Mouse (Mus musculus) embryonic facial prominence, embryonic 11.5 days (tissue): Measurements from ENCODE around the gene Ror1. TPM values are rescaled to one million over a fixed set of nuclear protein-coding genes. Genes with fewer than 3 reads are reported as not detected.

Experiments
- ATAC-seq: fragments of 200-750 bp; cut with Nextera tagmentation; replicated peaks from 2 replicates; pipeline ENCODE4 v1.8.0; 2017; ENCODE audit warnings: low read depth; ENCODE audit not compliant: insufficient number of reproducible peaks, low FRiP score, low TSS enrichment
- DNase-seq: peaks from one replicate; pipeline ENCODE4 v3.0.0-alpha.2; 2015; ENCODE audit warnings: low spot score
- H3K27ac ChIP-seq: fragments of 300-500 bp; sonication (generic); replicated peaks from 2 replicates; pipeline ENCODE4 v1.5.1; 2014; ENCODE audit warnings: mild to moderate bottlenecking, low read depth, low read length, control low read depth
- H3K27me3 ChIP-seq: fragments of 300-500 bp; sonication (generic); 2 replicates; pipeline ENCODE4 v1.6.1; 2014; ENCODE audit warnings: mild to moderate bottlenecking, low read length, moderate library complexity, mixed read lengths; ENCODE audit not compliant: control insufficient read depth, insufficient read depth
- H3K36me3 ChIP-seq: fragments of 300-500 bp; sonication (generic); replicated peaks from 2 replicates; pipeline ENCODE4 v1.6.1; 2014; ENCODE audit warnings: low read depth, mild to moderate bottlenecking, low read length, moderate library complexity, mixed read lengths; ENCODE audit not compliant: control insufficient read depth, insufficient read depth
- H3K4me1 ChIP-seq: fragments of 300-500 bp; sonication (generic); 2 replicates; pipeline ENCODE4 v1.6.1; 2014; ENCODE audit warnings: low read length, mixed read lengths; ENCODE audit not compliant: control insufficient read depth, insufficient read depth
- H3K4me2 ChIP-seq: fragments of 300-500 bp; sonication (generic); 2 replicates; pipeline ENCODE4 v1.6.1; 2014; ENCODE audit warnings: low read depth, mild to moderate bottlenecking, control low read depth, low read length, moderate library complexity
- H3K4me3 ChIP-seq: fragments of 300-500 bp; sonication (generic); 2 replicates; pipeline ENCODE4 v1.5.1; 2014; ENCODE audit warnings: low read depth, low read length, control low read depth
- H3K9ac ChIP-seq: fragments of 300-500 bp; sonication (generic); replicated peaks from 2 replicates; pipeline ENCODE4 v1.6.1; 2014; ENCODE audit warnings: mild to moderate bottlenecking, control low read depth, low read length
- H3K9me3 ChIP-seq: fragments of 300-500 bp; sonication (generic); replicated peaks from 2 replicates; pipeline ENCODE4 v1.6.1; 2016; ENCODE audit warnings: mild to moderate bottlenecking, low read length, inconsistent platforms, mixed read lengths; ENCODE audit not compliant: control insufficient read depth
- WGBS: fragments of 180-500 bp; shearing (Covaris S2); extraction: QIAGEN DNeasy Blood & Tissue Kit; methylation state at CpG from one replicate; pipeline ENCODE4 v1.1.7; 2014; 5-methylcytosine and 5-hydroxymethylcytosine counted together
- polyA plus RNA-seq: library from polyadenylated mRNA; unstranded; fragments of >200 nt; fragmentation: Nextera tagmentation; extraction: Ambion mirVana; gene quantifications from 2 replicates; pipeline ENCODE4 v1.2.1, GENCODE M21; 2014

Ror1 gene
- polyA plus RNA-seq, 1 experiment from 2014 or later = 17.3 TPM

DNA sequence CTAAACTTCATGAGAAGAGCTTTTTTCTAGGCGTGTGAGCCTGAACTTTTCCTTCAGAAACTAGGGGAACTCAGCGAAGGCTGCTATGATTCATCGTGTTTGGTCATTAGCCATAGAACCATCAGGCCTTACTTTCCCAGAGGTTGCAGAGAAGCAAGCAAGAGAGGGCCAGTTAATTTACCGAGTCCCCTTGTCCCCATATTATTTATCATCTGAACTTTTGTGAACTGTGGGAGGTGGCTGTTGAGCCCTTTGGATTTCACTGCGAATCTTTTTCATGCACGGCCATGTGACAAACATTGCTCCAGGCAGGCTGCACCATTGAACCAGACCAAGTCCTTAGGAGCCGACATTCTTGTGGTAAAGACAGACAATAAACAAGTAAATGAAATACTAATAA lies 152.2 kb downstream of the Ror1 start:
- no peak for DNase-seq
- Histone ChIP-seq H3K9me3 (no peaks in the 10 kb centered on the region), H3K4me2 (no peak overlapping the region), H3K9ac (no peak overlapping the region), H3K27ac (no peak overlapping the region), H3K4me3 (no peak overlapping the region), H3K36me3 (no peaks in the 10 kb centered on the region), H3K27me3 (no peaks in the 10 kb centered on the region), H3K4me1 (no peaks in the 10 kb centered on the region)
- 68% methylated on average over 7 of the region's 7 CpGs for WGBS
- ATAC-seq = no peak

DNA sequence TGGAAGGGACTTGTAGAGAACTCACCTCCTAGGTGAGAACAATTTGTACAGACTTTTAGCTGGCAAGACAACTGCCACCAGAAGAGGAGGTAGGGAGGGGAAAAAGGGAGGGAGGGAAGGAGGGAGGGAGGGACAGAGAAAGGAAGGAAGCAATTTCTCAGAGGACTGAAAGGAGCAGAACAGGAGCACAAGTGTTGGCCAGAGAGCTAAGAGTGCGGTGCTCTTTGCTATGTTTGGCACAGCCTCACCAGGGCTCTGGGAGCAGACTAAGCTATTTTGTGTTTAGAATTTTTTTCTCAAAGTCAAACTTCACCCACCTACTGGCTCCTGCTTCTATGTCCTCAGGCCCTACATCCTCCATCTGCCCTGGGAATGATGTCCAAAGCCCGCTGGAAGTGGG lies 152.7 kb downstream of the Ror1 start:
- Histone ChIP-seq H3K9me3 (no peaks in the 10 kb centered on the region), H3K9ac (no peak overlapping the region), H3K36me3 (no peaks in the 10 kb centered on the region), H3K27ac (no peak overlapping the region), H3K4me1 (no peaks in the 10 kb centered on the region), H3K4me2 (no peak overlapping the region), H3K27me3 (no peaks in the 10 kb centered on the region), H3K4me3 (no peak overlapping the region)
- WGBS = 74% methylated on average over 2 of the region's 2 CpGs
- DNase-seq = no peak
- ATAC-seq = no peak

DNA sequence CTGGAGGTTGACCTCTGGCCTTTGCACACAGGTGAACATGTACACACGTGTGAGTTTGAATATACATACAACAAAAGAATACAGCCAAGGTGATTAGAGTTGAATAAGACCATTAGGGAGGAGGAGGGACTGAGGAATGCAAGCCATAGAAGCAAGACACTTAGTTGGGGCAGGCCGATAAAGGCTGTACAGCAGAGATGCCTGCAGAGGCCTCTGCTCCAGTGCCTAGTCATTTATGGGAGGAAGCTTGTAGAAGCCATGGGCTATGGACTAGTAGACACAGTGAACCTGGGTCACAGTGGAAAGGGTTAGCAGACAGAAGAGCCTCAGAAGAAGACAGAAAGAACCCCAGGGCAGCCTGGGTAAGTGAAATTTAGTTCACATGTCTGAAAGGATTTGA lies 155.7 kb downstream of the Ror1 start:
- Histone ChIP-seq H3K4me3 (no peak overlapping the region), H3K4me1 (peaks cover 2% of the 10 kb centered on the region; the same call in 1 of the 2 replicates), H3K27me3 (no peaks in the 10 kb centered on the region), H3K9ac (no peak overlapping the region), H3K27ac (no peak overlapping the region), H3K9me3 (no peaks in the 10 kb centered on the region), H3K36me3 (no peaks in the 10 kb centered on the region), H3K4me2 (no peak overlapping the region)
- 86% methylated on average over 2 of the region's 2 CpGs for WGBS
- DNase-seq (no peak), ATAC-seq (no peak)

DNA sequence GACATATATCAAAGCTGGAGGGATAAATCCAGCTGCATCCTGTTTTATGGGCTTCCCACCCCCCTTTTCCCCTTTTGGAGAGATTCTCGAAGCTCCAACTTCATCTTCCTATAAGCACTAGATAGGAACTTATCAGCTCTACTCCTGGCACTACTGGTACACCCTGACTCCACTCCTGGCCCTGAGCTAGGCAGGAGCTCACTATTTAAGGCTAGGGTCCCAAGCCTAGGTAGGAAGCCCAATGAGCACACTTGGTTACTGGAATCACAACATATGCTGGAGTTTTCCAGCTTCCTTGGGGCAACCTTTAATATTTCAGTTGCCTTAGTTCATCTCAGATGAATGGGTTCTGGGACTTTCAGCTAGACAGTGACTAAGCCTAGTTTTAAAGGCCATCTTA lies 156.5 kb downstream of the Ror1 start:
- H3K27ac ChIP-seq = no peak overlapping the region
- H3K27me3 ChIP-seq = no peaks in the 10 kb centered on the region
- peaks cover 2% of the 10 kb centered on the region; the same call in 1 of the 2 replicates for H3K4me1 ChIP-seq
- DNase-seq = no peak
- H3K36me3 ChIP-seq = no peaks in the 10 kb centered on the region
- H3K9me3 ChIP-seq = no peaks in the 10 kb centered on the region
- H3K9ac ChIP-seq = no peak overlapping the region
- 48% methylated on average over 1 of the region's 1 CpGs for WGBS
- H3K4me3 ChIP-seq = no peak overlapping the region
- ATAC-seq = no peak
- no peak overlapping the region for H3K4me2 ChIP-seq

DNA sequence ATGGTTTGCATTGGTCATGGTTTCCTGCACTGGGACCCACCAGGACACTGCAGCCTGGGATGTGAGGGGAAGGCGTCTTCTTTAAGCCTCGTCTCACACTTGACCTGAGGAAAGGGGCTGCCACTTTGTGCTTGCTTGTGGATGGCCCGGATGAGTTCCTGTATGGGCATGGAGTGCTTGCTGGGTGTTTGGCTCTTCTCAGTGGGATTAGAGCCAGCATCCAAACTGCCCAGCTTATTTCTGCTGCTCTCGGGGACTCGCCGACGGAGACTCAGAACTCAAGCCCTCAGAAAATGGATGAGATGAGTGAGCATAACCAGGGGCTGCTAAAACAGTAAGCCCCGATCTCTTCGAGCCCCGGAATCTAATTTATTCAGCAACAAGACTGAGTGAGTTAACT lies 157.1 kb downstream of the Ror1 start:
- Histone ChIP-seq H3K9me3 (no peaks in the 10 kb centered on the region), H3K4me1 (peaks cover 2% of the 10 kb centered on the region; the same call in 1 of the 2 replicates), H3K9ac (no peak overlapping the region), H3K36me3 (no peaks in the 10 kb centered on the region), H3K27ac (no peak overlapping the region; the same call in 1 of the 2 replicates), H3K4me2 (no peak overlapping the region), H3K4me3 (no peak overlapping the region), H3K27me3 (no peaks in the 10 kb centered on the region)
- 64% methylated on average over 10 of the region's 10 CpGs for WGBS
- DNase-seq = no peak
- no peak for ATAC-seq

DNA sequence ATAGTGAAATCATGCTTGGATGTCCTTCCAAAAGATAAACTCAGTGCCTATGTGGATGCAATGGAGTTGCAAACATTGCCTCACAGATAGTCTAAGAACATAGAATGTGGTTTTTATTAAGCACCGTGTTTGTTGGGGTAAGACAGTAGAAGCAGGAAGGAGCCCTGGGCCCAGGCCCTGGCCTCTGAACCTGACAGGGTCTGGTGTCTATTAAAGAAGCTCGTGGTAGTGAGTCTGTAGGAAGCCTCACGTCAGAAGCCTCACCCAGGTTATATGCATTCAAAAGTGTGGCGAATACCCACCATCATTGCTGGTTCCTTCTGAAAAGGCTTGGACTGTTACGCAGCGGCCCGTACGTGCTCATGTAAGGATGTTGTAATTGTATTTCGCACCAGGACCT lies 157.8 kb downstream of the Ror1 start:
- DNase-seq = peak; percentile 59
- H3K27ac ChIP-seq = no peak overlapping the region

DNA sequence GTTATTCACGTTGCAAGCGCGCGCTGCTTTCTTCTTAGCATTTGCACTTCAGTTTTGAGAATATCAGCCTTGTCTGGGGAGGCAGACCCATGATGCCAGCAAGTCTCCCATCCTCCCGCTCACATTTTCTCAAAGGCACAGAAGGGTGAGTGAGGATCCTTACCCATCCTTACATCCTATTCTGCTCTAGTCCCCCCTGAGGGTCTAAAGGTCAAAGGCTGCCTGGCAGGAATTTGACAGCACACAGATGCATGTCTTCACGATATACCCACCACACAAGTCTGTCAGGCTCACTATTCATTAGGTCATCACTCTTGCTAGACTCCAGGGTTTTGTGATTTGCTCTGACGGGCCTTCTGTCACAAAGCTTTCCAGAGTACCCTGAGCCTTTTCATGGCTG lies 158.2 kb downstream of the Ror1 start:
- H3K4me3 ChIP-seq = no peak overlapping the region
- H3K27ac ChIP-seq = no peak overlapping the region
- no peaks in the 10 kb centered on the region for H3K36me3 ChIP-seq
- no peak for DNase-seq
- peaks cover 2% of the 10 kb centered on the region; the same call in 1 of the 2 replicates for H3K4me1 ChIP-seq
- no peak for ATAC-seq
- H3K9me3 ChIP-seq = no peaks in the 10 kb centered on the region
- no peak overlapping the region for H3K4me2 ChIP-seq
- H3K9ac ChIP-seq = no peak overlapping the region
- H3K27me3 ChIP-seq = no peaks in the 10 kb centered on the region
- 37% methylated on average over 7 of the region's 7 CpGs for WGBS

More for the DNA sequence above, 157.8 kb downstream of the Ror1 start:
- H3K36me3 ChIP-seq = no peaks in the 10 kb centered on the region
- no peak overlapping the region for H3K4me3 ChIP-seq
- no peak for ATAC-seq
- no peak overlapping the region for H3K9ac ChIP-seq
- H3K27me3 ChIP-seq = no peaks in the 10 kb centered on the region
- no peaks in the 10 kb centered on the region for H3K9me3 ChIP-seq
- H3K4me1 ChIP-seq = peaks cover 2% of the 10 kb centered on the region; the same call in 1 of the 2 replicates
- H3K4me2 ChIP-seq = no peak overlapping the region
- WGBS = 56% methylated on average over 9 of the region's 9 CpGs

DNA sequence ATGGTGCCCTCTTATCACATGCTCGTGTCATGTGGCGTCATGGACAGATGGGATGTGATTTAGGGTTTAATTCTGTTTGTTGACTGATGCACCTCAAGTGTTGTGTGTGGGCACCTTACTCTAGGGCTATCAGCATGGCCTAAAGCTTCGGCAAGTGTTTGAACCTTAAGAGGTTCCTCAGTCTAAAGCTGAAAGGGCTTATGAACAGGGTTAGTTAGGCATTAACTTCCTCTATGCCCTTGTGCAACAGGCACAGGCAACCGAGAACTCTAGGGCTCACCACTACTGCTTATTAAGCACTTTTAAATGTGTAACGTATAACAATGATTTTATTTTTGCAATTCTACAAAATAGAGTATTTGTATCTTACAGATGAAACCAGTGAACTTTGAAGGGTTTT lies 162.9 kb downstream of the Ror1 start:
- H3K4me2 ChIP-seq = no peak overlapping the region
- H3K9ac ChIP-seq = no peak overlapping the region
- WGBS = 88% methylated on average over 5 of the region's 5 CpGs
- DNase-seq (no peak), ATAC-seq (no peak)
- H3K9me3 ChIP-seq = no peaks in the 10 kb centered on the region
- no peak overlapping the region for H3K27ac ChIP-seq
- no peak overlapping the region for H3K4me3 ChIP-seq
- no peaks in the 10 kb centered on the region for H3K36me3 ChIP-seq
- peaks cover 2% of the 10 kb centered on the region; the same call in 1 of the 2 replicates for H3K4me1 ChIP-seq
- H3K27me3 ChIP-seq = no peaks in the 10 kb centered on the region
